Mouse (Mus musculus) ES-Bruce4 (cell line): ENCODE measurements around the gene Fam71a. TPM values are rescaled to one million over a fixed set of nuclear protein-coding genes. Genes with fewer than 3 reads are reported as not detected.

Experiments
- H3K27ac ChIP-seq: 2 replicates; pipeline ENCODE4 v1.5.1; 2012; ENCODE audit warnings: low read length, inconsistent platforms; ENCODE audit not compliant: insufficient read depth
- H3K27me3 ChIP-seq: 2 replicates; pipeline ENCODE4 v1.6.1; 2012; ENCODE audit warnings: mild to moderate bottlenecking, low read length, inconsistent platforms; ENCODE audit not compliant: control insufficient read depth, poor library complexity, insufficient read depth, severe bottlenecking
- H3K36me3 ChIP-seq: 2 replicates; pipeline ENCODE4 v1.6.1; 2012; ENCODE audit warnings: inconsistent platforms, mild to moderate bottlenecking, low read length, moderate library complexity; ENCODE audit not compliant: control insufficient read depth, poor library complexity, insufficient read depth, severe bottlenecking
- H3K4me1 ChIP-seq: one replicate; pipeline ENCODE4 v1.8.1; 2011; ENCODE audit warnings: low read length; ENCODE audit not compliant: control insufficient read depth, insufficient read depth
- H3K4me3 ChIP-seq: 2 replicates; pipeline ENCODE4 v1.5.1; 2011; ENCODE audit warnings: low read depth, mild to moderate bottlenecking, low read length
- H3K9ac ChIP-seq: 2 replicates; pipeline ENCODE4 v1.6.1; 2012; ENCODE audit warnings: low read depth, mild to moderate bottlenecking, inconsistent platforms; ENCODE audit not compliant: poor library complexity, severe bottlenecking
- H3K9me3 ChIP-seq: replicated peaks from 2 replicates; pipeline ENCODE4 v1.6.1; 2012; ENCODE audit warnings: mild to moderate bottlenecking, low read length, inconsistent platforms; ENCODE audit not compliant: control insufficient read depth, poor library complexity, insufficient read depth, severe bottlenecking
- CTCF ChIP-seq: IDR thresholded peaks from one replicate; pipeline ENCODE4 v1.8.1; 2011; ENCODE audit warnings: low read depth, low read length
- EP300 ChIP-seq: IDR thresholded peaks from 2 replicates; pipeline ENCODE4 v1.6.1; 2011; ENCODE audit warnings: low read depth, low read length; ENCODE audit not compliant: insufficient read depth
- POLR2A ChIP-seq: IDR thresholded peaks from one replicate; pipeline ENCODE4 v1.8.1; 2011; ENCODE audit warnings: low read length; ENCODE audit not compliant: insufficient read depth
- polyA plus RNA-seq: library from polyadenylated mRNA; stranded (reverse); fragments of >200 nt; gene quantifications from 2 replicates; pipeline ENCODE4 v1.2.4, GENCODE M21; 2011; ENCODE audit warnings: low read depth; ENCODE audit not compliant: missing spikeins, insufficient read depth, insufficient read length

Fam71a gene
- polyA plus RNA-seq, 1 experiment, result not detected

DNA sequence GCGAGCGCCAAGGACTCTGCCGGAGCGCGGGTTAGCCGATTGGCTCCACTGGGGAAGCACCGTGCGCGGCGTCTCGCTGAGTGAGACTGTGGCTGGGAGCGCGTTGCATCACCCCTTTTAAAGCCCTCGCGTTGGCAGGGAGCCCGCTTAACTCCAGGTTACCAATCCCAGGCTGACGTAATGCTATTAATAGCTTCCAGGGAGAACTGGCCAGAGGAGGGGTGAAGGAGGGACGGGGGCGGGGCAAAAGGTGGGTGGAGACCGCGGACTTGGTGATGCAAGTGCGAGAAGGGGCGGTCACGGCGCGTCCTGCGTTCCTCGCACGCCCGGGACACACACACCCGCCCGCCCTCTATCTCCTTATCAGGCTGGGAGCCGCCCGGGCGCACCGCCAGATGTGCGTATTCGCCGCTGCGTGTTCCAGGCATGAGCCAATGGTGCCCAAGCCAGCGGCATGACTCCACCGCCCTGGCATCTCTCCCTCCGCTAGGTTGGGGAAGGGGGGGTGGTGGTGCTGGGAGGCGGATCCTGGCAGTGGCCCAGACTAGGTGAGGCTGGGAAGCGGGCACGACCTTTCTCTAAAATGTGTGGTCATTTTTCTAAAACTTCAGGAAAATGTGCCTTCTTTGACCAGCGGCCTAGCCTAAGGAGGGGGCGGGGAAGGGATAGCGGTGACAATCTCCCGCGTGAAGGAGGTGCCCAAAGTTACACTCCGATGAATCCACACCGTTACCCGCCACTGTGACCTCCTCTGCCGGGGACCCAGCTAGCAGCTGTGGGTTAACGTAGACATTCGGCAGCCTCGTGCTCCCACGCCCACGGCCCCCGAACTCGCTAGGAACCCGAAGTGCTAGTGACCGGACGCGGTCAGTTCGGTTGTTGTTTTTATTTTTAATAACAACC is 18.8 kb upstream of the Fam71a start:
- Histone ChIP-seq H3K4me3 (peak overlapping the region; percentile 57), H3K9ac (peak overlapping the region; percentile 81), H3K9me3 (no peaks in the 10 kb centered on the region), H3K4me1 (no peaks in the 10 kb centered on the region), H3K27ac (no peak overlapping the region), H3K36me3 (no peaks in the 10 kb centered on the region), H3K27me3 (peaks cover 4% of the 10 kb centered on the region)
- no peak for TF ChIP-seq CTCF
- 0 out of 2 replicates have a peak, but pooled peaks have one; percentile 31 for TF ChIP-seq EP300
- no peak for TF ChIP-seq POLR2A

DNA sequence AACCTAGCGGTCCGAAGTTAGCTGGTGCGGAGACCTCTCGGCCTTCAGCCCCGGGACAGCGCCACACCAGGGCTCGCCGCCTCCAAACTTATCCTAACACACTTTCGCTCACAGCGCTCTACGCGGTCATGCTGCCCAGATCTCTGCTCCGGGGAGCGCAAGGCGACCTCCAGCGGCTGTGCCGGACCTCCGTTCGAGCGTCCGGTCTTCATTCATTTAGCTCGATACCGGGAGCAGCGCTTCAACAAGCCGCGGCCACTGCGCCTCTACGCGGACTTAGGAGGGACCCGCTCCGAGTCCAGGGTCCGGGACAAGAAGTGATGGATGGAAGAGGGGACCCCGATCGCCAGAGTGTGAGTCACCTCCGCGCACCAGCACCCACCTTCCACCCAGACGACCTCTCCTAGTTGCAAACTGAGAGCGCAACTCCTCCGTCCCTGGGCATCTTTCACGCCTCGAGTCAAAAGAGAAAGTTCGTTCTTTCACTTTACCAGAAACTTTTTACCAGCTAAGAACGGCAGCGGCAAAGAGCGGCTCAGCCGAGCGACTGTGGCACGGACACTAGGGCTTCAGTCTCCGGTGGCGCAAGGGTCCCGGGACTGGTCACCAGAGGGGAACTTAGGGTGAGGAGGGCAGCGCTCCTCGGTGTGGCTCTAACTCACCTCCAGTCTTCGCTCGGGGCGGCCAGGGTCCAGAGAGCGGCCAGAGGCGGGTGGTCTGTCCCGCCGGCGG is 18.0 kb upstream of the Fam71a start:
- Histone ChIP-seq H3K27ac (no peak overlapping the region), H3K9me3 (no peaks in the 10 kb centered on the region), H3K27me3 (peaks cover 4% of the 10 kb centered on the region), H3K4me1 (no peaks in the 10 kb centered on the region), H3K9ac (peak overlapping the region; percentile 81), H3K36me3 (no peaks in the 10 kb centered on the region), H3K4me3 (peak overlapping the region; percentile 57)
- TF ChIP-seq CTCF (peak; percentile 45), POLR2A (no peak)

DNA sequence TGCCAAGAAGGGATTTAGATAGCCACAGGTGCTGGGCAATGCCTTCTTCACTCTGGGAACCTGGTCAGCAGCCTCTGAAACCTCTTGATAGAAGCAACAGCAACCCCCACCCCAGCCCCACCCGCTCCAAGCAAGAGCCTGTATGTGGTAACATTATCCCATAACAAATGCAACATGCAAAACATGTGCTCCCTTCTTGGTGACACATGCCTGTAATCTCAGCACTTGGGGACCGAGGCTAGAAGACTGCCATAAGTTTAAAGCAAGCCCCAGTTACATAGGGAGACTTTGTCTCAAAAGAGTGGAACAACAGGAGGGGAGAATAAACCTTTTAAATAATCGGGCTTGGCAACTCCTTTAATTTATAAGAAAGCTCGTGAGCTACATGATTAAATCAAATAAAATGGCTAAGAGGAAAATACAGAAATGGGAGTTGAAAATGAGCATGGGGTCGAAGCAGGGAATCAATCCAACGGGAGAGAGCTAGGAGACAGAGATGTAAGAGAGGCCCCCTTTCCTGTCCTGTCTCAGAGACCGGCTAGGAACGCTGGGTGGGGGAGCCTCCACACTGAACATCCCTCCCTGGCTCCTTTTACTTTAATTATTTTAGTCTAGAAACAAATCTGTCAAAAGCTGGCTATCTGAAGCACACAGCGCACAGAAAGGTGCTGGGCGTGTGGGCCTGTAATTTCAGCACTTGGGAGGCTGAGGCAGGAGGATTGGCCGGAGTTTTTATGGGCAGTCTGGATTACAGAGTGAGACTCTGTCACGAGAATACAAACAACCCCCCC is 17.0 kb upstream of the Fam71a start:
- no peak for TF ChIP-seq POLR2A
- no peak for TF ChIP-seq EP300
- TF ChIP-seq CTCF, result no peak
- peaks cover 4% of the 10 kb centered on the region for H3K27me3 ChIP-seq
- no peaks in the 10 kb centered on the region for H3K36me3 ChIP-seq
- no peak overlapping the region for H3K27ac ChIP-seq
- no peak overlapping the region for H3K4me3 ChIP-seq
- no peaks in the 10 kb centered on the region for H3K9me3 ChIP-seq
- H3K9ac ChIP-seq, result peak overlapping the region; percentile 13; the same call in 1 of the 2 replicates
- no peaks in the 10 kb centered on the region for H3K4me1 ChIP-seq

DNA sequence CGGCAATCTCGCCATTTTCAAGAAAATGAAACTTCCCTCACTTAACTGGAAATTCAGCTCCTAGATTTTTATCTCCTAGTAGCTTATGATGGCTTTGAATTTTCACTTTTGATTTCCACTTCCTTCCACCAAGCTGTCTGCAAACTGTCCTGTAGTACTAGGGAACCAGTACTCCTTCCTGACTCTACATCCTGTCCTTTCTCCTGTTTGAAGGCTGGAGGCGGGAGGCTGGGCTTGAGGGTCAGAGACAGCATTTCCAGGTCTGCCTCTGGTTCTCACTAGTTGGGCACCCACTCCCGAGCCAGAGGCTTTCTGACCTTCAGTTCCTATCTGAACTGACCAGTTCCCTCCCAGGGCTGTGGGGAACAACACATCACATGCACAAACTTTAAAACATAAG is 15.8 kb upstream of the Fam71a start:
- Histone ChIP-seq H3K9ac (no peak overlapping the region), H3K27ac (no peak overlapping the region), H3K9me3 (no peaks in the 10 kb centered on the region), H3K4me1 (no peaks in the 10 kb centered on the region), H3K4me3 (no peak overlapping the region), H3K36me3 (no peaks in the 10 kb centered on the region), H3K27me3 (peaks cover 4% of the 10 kb centered on the region)
- TF ChIP-seq CTCF (no peak), EP300 (no peak), POLR2A (no peak)

DNA sequence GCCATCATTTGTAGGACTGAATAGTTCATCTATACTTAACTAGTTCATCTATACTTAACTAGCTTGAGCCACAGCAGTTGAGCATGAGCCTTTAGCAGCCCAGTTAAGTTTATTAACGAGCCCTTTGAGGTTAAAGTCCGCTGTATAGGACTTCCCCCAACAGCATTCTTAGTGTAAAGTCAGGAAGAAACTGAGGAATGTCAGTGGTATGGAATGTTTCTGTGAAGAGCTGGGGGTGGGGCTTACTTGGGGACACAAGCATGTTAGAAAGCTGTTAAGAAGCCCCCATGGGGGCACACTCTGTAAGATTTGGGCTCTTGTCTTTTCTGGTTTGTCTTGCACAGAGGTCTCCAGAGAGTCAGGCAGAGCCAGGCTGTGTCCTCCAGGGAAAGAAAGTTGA is 15.2 kb upstream of the Fam71a start:
- Histone ChIP-seq H3K36me3 (no peaks in the 10 kb centered on the region), H3K27me3 (peaks cover 4% of the 10 kb centered on the region), H3K4me3 (no peak overlapping the region), H3K27ac (no peak overlapping the region), H3K9ac (no peak overlapping the region), H3K4me1 (no peaks in the 10 kb centered on the region), H3K9me3 (no peaks in the 10 kb centered on the region)
- no peak for TF ChIP-seq CTCF
- no peak for TF ChIP-seq EP300
- no peak for TF ChIP-seq POLR2A
